Mouse (Mus musculus) layer of hippocampus, postnatal 14 days (tissue): ENCODE measurements around the gene Zfp598. TPM values are rescaled to one million over a fixed set of nuclear protein-coding genes. Genes with fewer than 3 reads are reported as not detected.
A peak's percentile ranks its signal among the peaks of the same experiment; 100 is the strongest.
"Not testable (repeated sequence)": the region's sequence is repeated elsewhere in the genome, so short reads cannot be mapped to it uniquely, and the experiment has no call there.

Source experiments
- DNase-seq, 2 experiments: peaks; one replicate each; pipeline ENCODE4 v3.0.0; 2021 to 2022; ENCODE audit warnings: low spot score in 2 of 2, mixed read lengths in 1 of 2
- total RNA-seq, 2 experiments: library from RNA; stranded (reverse); gene quantifications; 2 replicates each; pipeline ENCODE4 v1.2.3; 2021

Gene Zfp598
- total RNA-seq, 2 experiments from 2014 or later = 36.5 to 40.7 TPM

- DNase-seq = no peak
Observed at GRCm38 (mm10) chr17:24645916-24646315, 23.6 kb upstream of the Zfp598 start.

GRCm38 (mm10) chr17:24646381-24646780 is 23.1 kb upstream of the Zfp598 start:
- no peak for DNase-seq

GRCm38 (mm10) chr17:24647493-24647892 is 22.0 kb upstream of the Zfp598 start:
- DNase-seq = no peak

- DNase-seq = no peak
Observed at GRCm38 (mm10) chr17:24648731-24649377, 20.6 kb upstream of the Zfp598 start.

GRCm38 (mm10) chr17:24649581-24650069 is 19.9 kb upstream of the Zfp598 start:
- DNase-seq = no peak

- no peak for DNase-seq
Observed at GRCm38 (mm10) chr17:24650070-24650616, 19.3 kb upstream of the Zfp598 start, which contains the start of gene Slc9a3r2. Gene Slc9a3r2 (minus strand): TSS chr17:24650327.

GRCm38 (mm10) chr17:24650766-24651165 is 18.7 kb upstream of the Zfp598 start:
- no peak for DNase-seq

GRCm38 (mm10) chr17:24651835-24652234 is 17.7 kb upstream of the Zfp598 start:
- no peak for DNase-seq

GRCm38 (mm10) chr17:24653967-24654710 is 15.3 kb upstream of the Zfp598 start:
- DNase-seq = peak in 1 of 2 experiments; percentile 62

GRCm38 (mm10) chr17:24654969-24655368 is 14.5 kb upstream of the Zfp598 start:
- no peak for DNase-seq

GRCm38 (mm10) chr17:24658017-24658758 is 11.3 kb upstream of the Zfp598 start, which contains the start of gene Npw:
Gene Npw (minus strand): TSS chr17:24658457.
- no peak for DNase-seq

GRCm38 (mm10) chr17:24667011-24667410 is 2.5 kb upstream of the Zfp598 start:
- DNase-seq = not testable (repeated sequence)

- no peak for DNase-seq
Observed at GRCm38 (mm10) chr17:24667416-24667815, 2.1 kb upstream of the Zfp598 start.

GRCm38 (mm10) chr17:24669214-24669544 is 308 bp upstream of the Zfp598 start:
- DNase-seq = not testable (repeated sequence)

- no peak for DNase-seq
Observed at GRCm38 (mm10) chr17:24670246-24670844, 858 bp downstream of the Zfp598 start.

GRCm38 (mm10) chr17:24671346-24671745 is 1.9 kb downstream of the Zfp598 start:
- DNase-seq = no peak

- no peak for DNase-seq
Observed at GRCm38 (mm10) chr17:24672141-24672540, 2.7 kb downstream of the Zfp598 start.

- DNase-seq = peak in 1 of 2 experiments; percentile 63
Observed at GRCm38 (mm10) chr17:24674277-24674676, 4.8 kb downstream of the Zfp598 start.

- DNase-seq = peak; percentile 66 to 70
Observed at GRCm38 (mm10) chr17:24676187-24676586, 6.7 kb downstream of the Zfp598 start.

- DNase-seq = no peak
Observed at GRCm38 (mm10) chr17:24676877-24677276, 7.4 kb downstream of the Zfp598 start.

- no peak for DNase-seq
Observed at GRCm38 (mm10) chr17:24677500-24678080, 8.1 kb downstream of the Zfp598 start.
